Mouse (Mus musculus) erythroblast, embryonic 14.5 days (primary cell): ENCODE results near the gene Cnot4.

ENCODE experiments used
- GATA1 ChIP-seq: IDR thresholded peaks from 2 replicates; pipeline ENCODE4 v1.6.1; 2012; ENCODE audit warnings: low read length, inconsistent platforms, mixed read lengths
- TAL1 ChIP-seq: IDR thresholded peaks from 3 replicates; pipeline ENCODE4 v1.6.1; 2012; ENCODE audit warnings: low read length, inconsistent platforms, mixed read lengths

DNA sequence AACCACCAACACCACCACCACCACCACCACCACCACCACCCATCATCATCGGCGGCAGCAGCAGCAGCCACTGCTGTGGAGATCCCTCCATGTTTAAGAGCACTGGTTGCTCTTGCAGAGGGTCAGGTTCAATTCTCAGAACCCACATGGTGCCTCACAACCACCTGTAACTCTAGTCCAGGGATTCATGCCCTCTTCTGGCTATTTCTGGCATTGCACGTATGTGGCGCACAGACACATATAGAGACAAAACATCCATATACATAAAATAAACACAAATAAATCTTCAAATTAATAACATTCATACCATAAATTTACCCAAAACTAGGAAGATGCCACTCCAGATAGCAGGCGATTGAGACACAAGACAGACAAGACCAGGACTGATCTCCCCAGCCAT is 122.8 kb downstream of the Cnot4 start:
- no peak for TF ChIP-seq GATA1
- no peak for TF ChIP-seq TAL1
